Mouse (Mus musculus) cortical plate, adult 2 months (tissue): Measurements from ENCODE around the gene Frs2.

Experiments
- CTCF ChIP-seq: fragments of 200-500 bp; IDR thresholded peaks from 2 replicates; pipeline ENCODE4 v1.5.1; 2011; ENCODE audit warnings: mild to moderate bottlenecking, control low read depth, low read length; ENCODE audit not compliant: insufficient read depth; ENCODE audit errors: extremely low read depth
- POLR2A ChIP-seq: fragments of 200-500 bp; IDR thresholded peaks from 2 replicates; pipeline ENCODE4 v1.6.1; 2011; ENCODE audit warnings: mild to moderate bottlenecking, low read length, control low read depth; ENCODE audit not compliant: insufficient read depth; ENCODE audit errors: extremely low read depth

GRCm38 (mm10) chr10:117072191-117072888, 76.0 kb downstream of the Frs2 start:
- TF ChIP-seq POLR2A (no peak), CTCF (no peak)
